Mouse (Mus musculus) intestine, postnatal 0 days (tissue): Measurements from ENCODE around the gene Lcorl. TPM values are rescaled to one million over a fixed set of nuclear protein-coding genes. Genes with fewer than 3 reads are reported as not detected.

Experiments
- ATAC-seq: fragments of 200-750 bp; cut with Nextera tagmentation; 2 replicates; pipeline ENCODE4 v1.8.0; 2017; ENCODE audit warnings: mild to moderate bottlenecking, moderate TSS enrichment, moderate library complexity
- H3K27ac ChIP-seq: fragments of 300-500 bp; sonication (generic); 2 replicates; pipeline ENCODE4 v1.5.1; 2014; ENCODE audit warnings: mild to moderate bottlenecking, low read depth, low read length, moderate library complexity
- H3K27me3 ChIP-seq: fragments of 300-500 bp; sonication (generic); replicated peaks from 2 replicates; pipeline ENCODE4 v1.6.1; 2014; ENCODE audit warnings: low read length, mixed read lengths; ENCODE audit not compliant: control insufficient read depth, insufficient read depth
- H3K36me3 ChIP-seq: fragments of 300-500 bp; sonication (generic); 2 replicates; pipeline ENCODE4 v1.6.1; 2014; ENCODE audit warnings: mild to moderate bottlenecking, moderate library complexity; ENCODE audit not compliant: control insufficient read depth, insufficient read depth
- H3K4me1 ChIP-seq: fragments of 300-500 bp; sonication (generic); replicated peaks from 2 replicates; pipeline ENCODE4 v1.6.1; 2014; ENCODE audit warnings: antibody characterized with exemption, low read length, mixed read lengths; ENCODE audit not compliant: control insufficient read depth, insufficient read depth
- H3K4me2 ChIP-seq: fragments of 300-500 bp; sonication (generic); replicated peaks from 2 replicates; pipeline ENCODE4 v1.6.1; 2014; ENCODE audit warnings: low read depth, mild to moderate bottlenecking, moderate library complexity
- H3K4me3 ChIP-seq: fragments of 300-500 bp; sonication (generic); 2 replicates; pipeline ENCODE4 v1.5.1; 2014; ENCODE audit warnings: low read depth, low read length
- H3K9ac ChIP-seq: fragments of 300-500 bp; sonication (generic); 2 replicates; pipeline ENCODE4 v1.6.1; 2014; ENCODE audit warnings: mild to moderate bottlenecking, low read depth, low read length
- H3K9me3 ChIP-seq: fragments of 300-500 bp; sonication (generic); 2 replicates; pipeline ENCODE4 v1.6.1; 2016; ENCODE audit warnings: mixed run types; ENCODE audit not compliant: control insufficient read depth
- CTCF ChIP-seq: sonication (generic); IDR thresholded peaks from 2 replicates; pipeline ENCODE4 v1.5.1; 2016; ENCODE audit warnings: low read depth, mild to moderate bottlenecking, control low read depth, antibody characterized with exemption, moderate library complexity
- WGBS: fragments of 180-500 bp; shearing (Covaris S2); extraction: QIAGEN DNeasy Blood & Tissue Kit; methylation state at CpG from one replicate; pipeline ENCODE4 v1.1.7; 2014; 5-methylcytosine and 5-hydroxymethylcytosine counted together
- polyA plus RNA-seq: library from polyadenylated mRNA; unstranded; fragments of >200 nt; fragmentation: Nextera tagmentation; extraction: Ambion mirVana; gene quantifications from 2 replicates; pipeline ENCODE4 v1.2.1, GENCODE M21; 2015

Gene Lcorl
- polyA plus RNA-seq, 1 experiment from 2014 or later = 23.4 TPM

DNA sequence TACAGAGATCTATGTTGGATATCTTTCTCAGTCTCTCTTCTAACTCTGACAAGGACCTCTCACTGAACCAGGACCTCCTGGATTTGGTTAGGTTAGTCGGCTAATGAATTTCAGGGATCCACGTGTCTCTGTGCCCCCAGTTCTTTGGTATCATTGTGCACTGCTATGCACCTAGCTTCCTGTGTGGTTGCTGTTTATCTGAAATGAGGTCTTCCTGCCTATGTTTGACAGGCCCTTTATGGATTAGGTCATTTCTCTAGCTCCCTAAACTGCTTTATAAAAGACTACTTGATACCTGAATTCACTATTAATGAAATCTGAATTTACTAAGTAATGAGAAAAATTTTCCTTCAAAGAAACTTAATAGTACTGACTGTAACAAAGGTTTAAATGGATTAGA lies 166.6 kb downstream of the Lcorl start:
- H3K4me2 ChIP-seq = no peak overlapping the region
- no peak for ATAC-seq

DNA sequence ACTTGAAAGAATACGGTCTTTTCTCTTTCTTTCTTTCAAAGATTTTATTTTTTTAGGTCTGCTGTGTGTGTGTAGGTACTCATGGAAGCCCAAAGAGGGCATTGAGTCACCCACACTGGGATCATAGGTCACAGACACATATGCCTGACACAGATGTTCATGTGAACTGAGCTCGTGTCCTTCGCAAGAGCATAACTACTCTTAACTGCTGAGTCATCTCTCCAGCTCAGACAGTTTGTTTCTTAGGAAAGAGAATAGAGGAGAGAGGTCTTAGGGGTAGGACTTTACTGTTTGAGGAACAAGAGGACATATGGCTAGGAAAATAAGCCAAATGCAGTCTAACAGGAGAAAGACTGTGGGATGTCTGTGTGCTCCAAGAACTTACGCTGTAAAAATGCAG lies 168.3 kb downstream of the Lcorl start:
- H3K4me2 ChIP-seq = no peak overlapping the region
- ATAC-seq = no peak
- H3K4me3 ChIP-seq = no peak overlapping the region
- no peak overlapping the region for H3K27ac ChIP-seq
- peaks cover 8% of the 10 kb centered on the region; the same call in 1 of the 2 replicates for H3K36me3 ChIP-seq
- no peaks in the 10 kb centered on the region for H3K27me3 ChIP-seq
- no peaks in the 10 kb centered on the region for H3K4me1 ChIP-seq
- no peak overlapping the region for H3K9ac ChIP-seq
- H3K9me3 ChIP-seq = no peaks in the 10 kb centered on the region
- WGBS = 77% methylated on average over 4 of the region's 4 CpGs
- TF ChIP-seq CTCF = no peak

More for the DNA sequence above, 166.6 kb downstream of the Lcorl start:
- no peaks in the 10 kb centered on the region for H3K9me3 ChIP-seq
- no peaks in the 10 kb centered on the region for H3K4me1 ChIP-seq
- H3K27ac ChIP-seq = no peak overlapping the region
- no peak overlapping the region for H3K9ac ChIP-seq
- H3K4me3 ChIP-seq = no peak overlapping the region
- 84% methylated on average over 2 of the region's 2 CpGs for WGBS
- TF ChIP-seq CTCF = no peak
- H3K36me3 ChIP-seq = 0 out of 2 replicates have a peak, but pooled peaks cover 3% of the 10 kb centered on the region
- no peaks in the 10 kb centered on the region for H3K27me3 ChIP-seq

GRCm38 (mm10) chr5:45686223-45686622 lies 171.2 kb downstream of the Lcorl start:
- no peak for ATAC-seq
- Histone ChIP-seq H3K9ac (no peak overlapping the region), H3K27me3 (no peaks in the 10 kb centered on the region), H3K4me2 (no peak overlapping the region), H3K27ac (no peak overlapping the region), H3K4me1 (no peaks in the 10 kb centered on the region), H3K4me3 (no peak overlapping the region), H3K9me3 (no peaks in the 10 kb centered on the region), H3K36me3 (peaks cover 6% of the 10 kb centered on the region; the same call in 1 of the 2 replicates)
- no peak for TF ChIP-seq CTCF
- 96% methylated on average over 3 of the region's 3 CpGs for WGBS

DNA sequence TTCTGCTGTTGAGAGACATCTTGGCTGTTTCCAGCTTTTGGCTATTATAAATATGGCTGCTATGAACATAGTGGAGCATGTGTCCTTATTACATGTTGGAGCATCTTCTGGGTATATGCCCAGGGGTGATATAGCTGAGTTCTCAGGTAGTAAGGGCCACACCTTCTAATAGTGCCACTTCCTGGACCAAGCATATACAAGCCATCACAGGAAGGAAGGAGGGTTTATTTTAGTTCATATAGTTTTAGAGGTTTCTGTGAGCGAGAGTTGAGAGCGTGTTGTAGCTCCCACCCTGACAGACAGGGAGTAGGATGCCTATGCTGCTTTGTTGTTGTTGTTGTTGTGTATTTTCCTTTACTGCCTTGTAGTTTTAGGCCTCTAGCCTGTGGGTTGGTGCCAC lies 172.2 kb downstream of the Lcorl start:
- no peak overlapping the region for H3K4me3 ChIP-seq
- no peak overlapping the region for H3K27ac ChIP-seq
- no peak overlapping the region for H3K4me2 ChIP-seq
- H3K9ac ChIP-seq = no peak overlapping the region
- H3K4me1 ChIP-seq = no peaks in the 10 kb centered on the region
- WGBS = 90% methylated on average over 2 of the region's 2 CpGs
- ATAC-seq = no peak
- H3K36me3 ChIP-seq = peaks cover 6% of the 10 kb centered on the region; the same call in 1 of the 2 replicates
- H3K27me3 ChIP-seq = no peaks in the 10 kb centered on the region
- TF ChIP-seq CTCF = no peak
- H3K9me3 ChIP-seq = no peaks in the 10 kb centered on the region

GRCm38 (mm10) chr5:45683388-45683787 lies 174.0 kb downstream of the Lcorl start:
- Histone ChIP-seq H3K4me1 (no peaks in the 10 kb centered on the region), H3K9ac (no peak overlapping the region), H3K4me3 (no peak overlapping the region), H3K27ac (no peak overlapping the region), H3K4me2 (no peak overlapping the region), H3K9me3 (no peaks in the 10 kb centered on the region), H3K36me3 (peaks cover 6% of the 10 kb centered on the region; the same call in 1 of the 2 replicates), H3K27me3 (no peaks in the 10 kb centered on the region)
- 91% methylated on average over 1 of the region's 1 CpGs for WGBS
- TF ChIP-seq CTCF = no peak
- ATAC-seq = no peak

DNA sequence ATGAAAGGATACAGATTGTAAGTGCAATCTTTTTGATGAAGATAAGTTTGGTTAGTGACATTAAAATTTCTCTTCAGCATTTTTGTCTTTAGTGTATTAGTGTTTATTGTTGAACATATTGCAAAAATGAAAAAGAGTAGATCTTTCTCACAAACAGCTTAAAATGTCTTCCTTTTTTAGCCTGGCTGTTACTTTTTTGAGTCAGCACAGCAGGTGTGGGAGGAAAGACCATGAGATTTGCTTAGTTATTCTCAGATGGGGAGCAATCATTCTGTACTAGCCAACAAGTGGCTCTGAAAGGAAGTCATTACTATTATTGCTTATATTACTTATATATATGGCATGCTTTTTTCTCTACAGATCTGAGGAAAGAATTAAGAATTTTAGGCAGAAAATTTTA lies 177.5 kb downstream of the Lcorl start:
- Histone ChIP-seq H3K27ac (no peak overlapping the region), H3K4me2 (no peak overlapping the region), H3K9ac (no peak overlapping the region), H3K27me3 (no peaks in the 10 kb centered on the region), H3K4me1 (no peaks in the 10 kb centered on the region), H3K4me3 (no peak overlapping the region), H3K36me3 (peaks cover 10% of the 10 kb centered on the region), H3K9me3 (no peaks in the 10 kb centered on the region)
- no peak for TF ChIP-seq CTCF
- no peak for ATAC-seq

DNA sequence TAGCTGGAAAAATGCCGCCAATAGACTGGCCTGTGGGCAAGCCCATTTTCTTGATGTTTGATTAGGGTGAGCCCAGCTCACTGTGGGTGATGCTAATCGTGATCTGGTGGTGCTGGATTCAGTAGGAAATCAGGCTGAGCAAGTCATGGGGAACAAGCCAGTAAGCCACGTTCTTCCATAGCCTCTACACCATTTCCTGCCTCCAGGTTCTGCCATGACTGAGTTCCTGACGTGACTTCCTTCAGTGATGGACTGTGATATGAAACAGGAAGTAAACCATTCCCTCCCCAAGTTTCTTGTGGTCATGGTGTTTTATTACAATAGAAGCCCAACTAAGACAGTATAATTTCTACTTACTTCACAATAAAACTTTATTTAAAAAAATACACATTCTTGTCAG lies 179.8 kb downstream of the Lcorl start:
- ATAC-seq = no peak
- Histone ChIP-seq H3K4me1 (no peaks in the 10 kb centered on the region), H3K9me3 (no peaks in the 10 kb centered on the region), H3K36me3 (peaks cover 4% of the 10 kb centered on the region), H3K27ac (no peak overlapping the region), H3K4me2 (no peak overlapping the region), H3K9ac (no peak overlapping the region), H3K27me3 (no peaks in the 10 kb centered on the region), H3K4me3 (no peak overlapping the region)
- TF ChIP-seq CTCF = no peak
- 80% methylated on average over 4 of the region's 4 CpGs for WGBS
